Mouse (Mus musculus): ENCODE data around the gene Gm12695. TPM values are rescaled to one million over a fixed set of nuclear protein-coding genes. Genes with fewer than 3 reads are reported as not detected.

The Gm12695 gene
- total and polyA plus RNA-seq, 2 experiments from 2014 or later: not detected

GRCm38 (mm10) chr4:96740472-96740871, 44.5 kb downstream of the Gm12695 start:
- 82% methylated on average over 3 of the region's 3 CpGs for WGBS
- TF ChIP-seq CTCF (IDR thresholded peaks at IDR 0.05; ENCODE audit: low read depth): no peak
- no peak for TF ChIP-seq EP300 (IDR thresholded peaks at IDR 0.05; ENCODE audit: low read depth)
- H3K9me3 ChIP-seq (replicated peaks; ENCODE audit: control insufficient read depth, low read length): no peaks in the 10 kb centered on the region
- no peaks in the 10 kb centered on the region for H3K36me3 ChIP-seq (replicated peaks; ENCODE audit: control insufficient read depth, insufficient read depth, low read length)
- H3K4me1 ChIP-seq (ENCODE audit: control insufficient read depth, insufficient read depth): no peaks in the 10 kb centered on the region
- H3K9ac ChIP-seq (replicated peaks; ENCODE audit: low read depth, low read length): no peak overlapping the region
- no peak for ATAC-seq (ENCODE audit: insufficient read depth, low read depth)
- no peaks in the 10 kb centered on the region for H3K27me3 ChIP-seq (ENCODE audit: control insufficient read depth, insufficient read depth, low read length)
- no peak overlapping the region for H3K4me2 ChIP-seq (ENCODE audit: low read depth, low read length)
- no peak for DNase-seq (ENCODE audit: low spot score)
- H3K27ac ChIP-seq (ENCODE audit: low read depth): no peak overlapping the region
- H3K4me3 ChIP-seq (ENCODE audit: low read depth, low read length): no peak overlapping the region

- no peak overlapping the region for H3K27ac ChIP-seq (ENCODE audit: low read depth)
- no peak for DNase-seq (ENCODE audit: low spot score)
- no peaks in the 10 kb centered on the region for H3K27me3 ChIP-seq (ENCODE audit: control insufficient read depth, insufficient read depth, low read length)
- H3K4me2 ChIP-seq (ENCODE audit: low read depth, low read length): no peak overlapping the region
- H3K9ac ChIP-seq (replicated peaks; ENCODE audit: low read depth, low read length): no peak overlapping the region
- H3K4me1 ChIP-seq (ENCODE audit: control insufficient read depth, insufficient read depth): no peaks in the 10 kb centered on the region
- TF ChIP-seq CTCF (IDR thresholded peaks at IDR 0.05; ENCODE audit: low read depth) (no peak), EP300 (IDR thresholded peaks at IDR 0.05; ENCODE audit: low read depth) (no peak)
- no peak for ATAC-seq (ENCODE audit: insufficient read depth, low read depth)
- no peak overlapping the region for H3K4me3 ChIP-seq (ENCODE audit: low read depth, low read length)
- H3K36me3 ChIP-seq (replicated peaks; ENCODE audit: control insufficient read depth, insufficient read depth, low read length): no peaks in the 10 kb centered on the region
- H3K9me3 ChIP-seq (replicated peaks; ENCODE audit: control insufficient read depth, low read length): no peaks in the 10 kb centered on the region
- 49% methylated on average over 4 of the region's 4 CpGs for WGBS
Measured at GRCm38 (mm10) chr4:96729256-96729655, 55.7 kb downstream of the Gm12695 start.

GRCm38 (mm10) chr4:96728211-96728610, 56.8 kb downstream of the Gm12695 start:
- Histone ChIP-seq H3K27ac (ENCODE audit: low read depth) (no peak overlapping the region), H3K9me3 (replicated peaks; ENCODE audit: control insufficient read depth, low read length) (no peaks in the 10 kb centered on the region), H3K27me3 (ENCODE audit: control insufficient read depth, insufficient read depth, low read length) (no peaks in the 10 kb centered on the region), H3K4me2 (ENCODE audit: low read depth, low read length) (no peak overlapping the region), H3K36me3 (replicated peaks; ENCODE audit: control insufficient read depth, insufficient read depth, low read length) (no peaks in the 10 kb centered on the region), H3K9ac (replicated peaks; ENCODE audit: low read depth, low read length) (no peak overlapping the region), H3K4me3 (ENCODE audit: low read depth, low read length) (no peak overlapping the region), H3K4me1 (ENCODE audit: control insufficient read depth, insufficient read depth) (no peaks in the 10 kb centered on the region)
- ATAC-seq (ENCODE audit: insufficient read depth, low read depth): no peak
- WGBS: 43% methylated on average over 3 of the region's 3 CpGs
- TF ChIP-seq EP300 (IDR thresholded peaks at IDR 0.05; ENCODE audit: low read depth) (no peak), CTCF (IDR thresholded peaks at IDR 0.05; ENCODE audit: low read depth) (no peak)
- DNase-seq (ENCODE audit: low spot score): no peak

GRCm38 (mm10) chr4:96725415-96726055, 59.5 kb downstream of the Gm12695 start:
- Histone ChIP-seq H3K4me1 (ENCODE audit: control insufficient read depth, insufficient read depth) (no peaks in the 10 kb centered on the region), H3K9me3 (replicated peaks; ENCODE audit: control insufficient read depth, low read length) (no peaks in the 10 kb centered on the region), H3K27me3 (ENCODE audit: control insufficient read depth, insufficient read depth, low read length) (no peaks in the 10 kb centered on the region), H3K27ac (ENCODE audit: low read depth) (no peak overlapping the region), H3K4me2 (ENCODE audit: low read depth, low read length) (no peak overlapping the region), H3K9ac (replicated peaks; ENCODE audit: low read depth, low read length) (no peak overlapping the region), H3K36me3 (replicated peaks; ENCODE audit: control insufficient read depth, insufficient read depth, low read length) (no peaks in the 10 kb centered on the region), H3K4me3 (ENCODE audit: low read depth, low read length) (no peak overlapping the region)
- WGBS: 69% methylated on average over 5 of the region's 5 CpGs
- TF ChIP-seq CTCF (IDR thresholded peaks at IDR 0.05; ENCODE audit: low read depth) (no peak), EP300 (IDR thresholded peaks at IDR 0.05; ENCODE audit: low read depth) (no peak)
- DNase-seq (ENCODE audit: low spot score): no peak
- no peak for ATAC-seq (ENCODE audit: insufficient read depth, low read depth)

- ATAC-seq (ENCODE audit: insufficient read depth, low read depth): no peak
- Histone ChIP-seq H3K9ac (replicated peaks; ENCODE audit: low read depth, low read length) (no peak overlapping the region), H3K36me3 (replicated peaks; ENCODE audit: control insufficient read depth, insufficient read depth, low read length) (no peaks in the 10 kb centered on the region), H3K9me3 (replicated peaks; ENCODE audit: control insufficient read depth, low read length) (no peaks in the 10 kb centered on the region), H3K27me3 (ENCODE audit: control insufficient read depth, insufficient read depth, low read length) (no peaks in the 10 kb centered on the region), H3K4me1 (ENCODE audit: control insufficient read depth, insufficient read depth) (no peaks in the 10 kb centered on the region), H3K4me2 (ENCODE audit: low read depth, low read length) (no peak overlapping the region), H3K4me3 (ENCODE audit: low read depth, low read length) (no peak overlapping the region), H3K27ac (ENCODE audit: low read depth) (no peak overlapping the region)
- no peak for DNase-seq (ENCODE audit: low spot score)
- 79% methylated on average over 2 of the region's 2 CpGs for WGBS
- TF ChIP-seq EP300 (IDR thresholded peaks at IDR 0.05; ENCODE audit: low read depth) (no peak), CTCF (IDR thresholded peaks at IDR 0.05; ENCODE audit: low read depth) (no peak)
Measured at GRCm38 (mm10) chr4:96722301-96722700, 62.7 kb downstream of the Gm12695 start.

Data from heart, postnatal 0 days (tissue).